Mouse (Mus musculus) central nervous system, embryonic 14 days (tissue): ENCODE data around the gene Usp9y. TPM values are rescaled to one million over a fixed set of nuclear protein-coding genes. Genes with fewer than 3 reads are reported as not detected.

Experiments used
- polyA plus RNA-seq: library from polyadenylated mRNA; depleted of rRNA; stranded (reverse); fragments of >200 nt; gene quantifications from 2 replicates; pipeline ENCODE4 v1.2.3, GENCODE M21; 2012; rRNA removed

Gene Usp9y
- not detected in 2 replicates for polyA plus RNA-seq

DNA sequence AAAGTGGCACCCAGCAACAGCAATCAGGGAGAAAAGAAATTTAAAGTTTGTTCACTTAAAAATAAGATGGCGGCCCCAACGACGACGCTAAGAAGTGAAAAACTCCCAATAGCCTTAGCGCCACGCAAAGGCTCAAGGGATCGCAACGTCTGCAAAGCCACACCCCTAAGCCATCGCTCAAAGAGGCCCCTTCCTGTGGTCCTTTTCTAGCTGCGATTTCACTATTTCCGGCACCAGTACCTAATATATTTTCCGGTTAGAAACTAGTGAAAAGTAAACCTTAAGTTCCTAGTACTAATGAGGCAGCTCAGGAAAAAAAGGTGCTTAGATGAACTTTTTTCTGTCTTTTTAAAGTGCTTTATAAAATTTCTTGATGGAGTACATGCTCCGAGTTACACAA is at the start of gene Usp9y:
Gene Usp9y (minus strand): TSS at position 101 of the 400 bp plus-strand sequence.

DNA sequence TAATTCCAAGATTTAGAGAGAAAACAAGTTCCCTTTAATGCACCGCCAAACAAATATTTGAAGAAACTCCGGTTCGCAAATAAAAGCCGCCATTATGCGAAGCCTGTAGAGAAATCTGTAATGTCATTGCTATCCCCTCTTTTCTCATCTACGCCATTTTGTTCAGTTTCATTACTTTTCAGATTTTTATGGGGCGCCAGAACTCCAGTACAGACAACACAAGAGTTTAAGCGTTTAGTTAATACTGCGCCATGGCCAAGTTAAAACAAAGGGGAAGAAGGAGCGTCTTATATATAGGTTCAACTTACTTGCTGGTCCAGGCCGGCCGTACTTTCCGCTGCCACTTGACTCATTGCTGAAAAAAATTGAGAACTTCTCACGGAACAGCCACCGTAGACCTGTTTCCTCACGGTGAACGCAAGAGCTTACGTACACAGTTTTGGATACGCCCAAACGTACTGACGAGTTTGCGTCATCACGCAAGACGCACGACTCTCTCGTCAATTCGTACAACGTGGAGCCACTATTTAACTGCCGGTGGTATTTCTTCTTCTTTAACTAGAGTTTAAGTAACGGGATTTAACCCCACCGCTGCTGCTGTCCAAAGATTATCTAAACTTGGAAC is 173.3 kb downstream of the Usp9y start, which contains the start of gene Ddx3y:
Gene Ddx3y (minus strand): TSS at position 459 of the 625 bp plus-strand sequence.

Other genes starting within 250 kb of the Usp9y start
- gene Uty, start 214.0 kb downstream of the Usp9y start, polyA plus RNA-seq = 6.0 and 13.6 TPM in 2 replicates
- gene Ddx3y, start 173.2 kb downstream of the Usp9y start, polyA plus RNA-seq = 8.7 and 18.1 TPM in 2 replicates